Mouse (Mus musculus) cerebellum, adult 11-12 months (tissue): ENCODE measurements around the gene Engase.
A peak's percentile ranks its signal among the peaks of the same experiment; 100 is the strongest.

Source experiments
- DNase-seq: peaks from one replicate; pipeline ENCODE4 v3.0.0; 2022

Engase gene

DNA sequence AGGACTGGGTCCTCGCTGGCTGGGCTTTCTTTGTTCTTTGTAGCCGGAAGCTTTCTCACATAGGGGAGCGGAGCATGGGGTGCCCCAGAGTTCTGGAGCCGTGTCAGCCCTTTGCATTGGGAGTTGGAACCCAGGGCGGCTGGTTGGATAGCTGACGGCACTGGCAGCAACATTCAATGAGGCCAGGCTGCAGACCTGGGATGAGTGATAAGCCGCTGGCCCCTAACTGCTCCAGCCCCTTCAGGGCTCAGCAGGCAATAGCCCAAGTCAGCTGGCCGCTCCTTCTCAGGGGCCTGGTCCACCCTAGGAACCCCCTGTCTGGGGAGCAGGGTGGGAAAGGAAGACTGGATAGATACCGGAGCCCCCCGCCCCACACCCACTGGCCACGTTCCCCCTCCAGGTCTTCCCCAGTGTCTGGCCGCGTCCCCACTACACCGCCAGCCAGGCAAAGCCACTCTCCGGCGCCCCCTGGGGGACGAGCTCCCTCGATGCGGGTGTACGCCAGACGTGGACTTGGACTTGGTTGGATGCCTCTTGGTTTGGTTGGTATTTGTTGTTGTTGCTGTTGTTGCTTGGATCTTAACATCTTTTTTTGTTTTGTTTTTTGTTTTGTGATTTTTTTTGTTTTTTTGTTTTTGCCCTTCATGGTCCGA lies 14.1 kb downstream of the Engase start:
- DNase-seq: no peak

- no peak for DNase-seq
Observed at GRCm38 (mm10) chr11:118491230-118491629, 14.6 kb downstream of the Engase start.

GRCm38 (mm10) chr11:118493458-118493857 lies 16.8 kb downstream of the Engase start:
- DNase-seq: no peak

GRCm38 (mm10) chr11:118494001-118494737 lies 17.5 kb downstream of the Engase start:
- DNase-seq: no peak

GRCm38 (mm10) chr11:118495065-118495464 lies 18.4 kb downstream of the Engase start:
- DNase-seq: no peak

DNA sequence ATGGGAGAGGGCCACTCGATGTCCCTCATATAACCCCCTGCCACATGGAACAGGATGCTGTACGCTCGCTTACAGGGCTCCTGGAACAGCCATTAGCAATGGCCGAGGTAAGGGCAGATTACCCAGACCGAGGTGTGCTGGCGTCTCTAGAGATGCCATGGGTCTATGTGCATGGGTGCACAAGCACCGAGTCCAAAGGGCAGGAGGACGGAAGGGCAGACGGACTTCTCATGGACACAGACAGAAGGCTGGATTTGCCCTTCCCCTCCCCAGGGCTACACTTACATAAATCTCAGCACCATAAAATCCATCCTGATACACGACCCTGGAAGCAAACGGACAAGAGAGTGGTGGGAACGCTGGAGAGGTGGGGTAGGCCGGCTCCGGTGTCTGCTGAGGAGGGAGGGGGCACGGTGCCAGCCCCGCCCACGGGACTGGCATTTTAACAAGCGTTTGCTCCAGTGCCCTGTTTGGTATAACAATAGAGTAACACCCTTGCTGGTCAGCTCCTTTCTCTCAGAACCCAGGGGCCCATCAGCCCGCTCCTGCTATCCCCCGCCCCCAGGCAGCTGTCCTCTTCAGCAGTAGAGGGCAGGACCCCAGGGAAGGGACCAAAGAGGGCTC lies 19.5 kb downstream of the Engase start:
- DNase-seq: no peak

DNA sequence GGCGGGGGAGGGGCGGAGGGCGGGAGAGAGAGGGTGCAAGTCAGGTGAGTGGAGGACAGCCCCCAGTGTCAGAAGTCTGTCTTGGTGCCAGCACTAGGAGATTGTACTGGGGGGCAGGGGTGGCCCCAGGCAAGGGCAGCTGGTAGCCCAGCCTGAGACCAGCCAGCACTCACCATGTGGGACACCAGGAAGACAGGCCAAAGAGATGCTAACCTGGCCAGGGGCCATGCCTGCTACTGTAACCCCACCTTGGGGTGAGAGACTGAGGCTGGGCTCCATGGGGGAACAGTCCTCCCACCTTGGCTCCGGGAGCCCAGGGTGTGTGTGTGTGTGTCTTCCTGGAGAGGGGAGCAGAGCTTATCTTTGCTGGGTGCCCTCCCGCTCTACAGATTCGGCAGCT lies 26.4 kb downstream of the Engase start:
- no peak for DNase-seq

DNA sequence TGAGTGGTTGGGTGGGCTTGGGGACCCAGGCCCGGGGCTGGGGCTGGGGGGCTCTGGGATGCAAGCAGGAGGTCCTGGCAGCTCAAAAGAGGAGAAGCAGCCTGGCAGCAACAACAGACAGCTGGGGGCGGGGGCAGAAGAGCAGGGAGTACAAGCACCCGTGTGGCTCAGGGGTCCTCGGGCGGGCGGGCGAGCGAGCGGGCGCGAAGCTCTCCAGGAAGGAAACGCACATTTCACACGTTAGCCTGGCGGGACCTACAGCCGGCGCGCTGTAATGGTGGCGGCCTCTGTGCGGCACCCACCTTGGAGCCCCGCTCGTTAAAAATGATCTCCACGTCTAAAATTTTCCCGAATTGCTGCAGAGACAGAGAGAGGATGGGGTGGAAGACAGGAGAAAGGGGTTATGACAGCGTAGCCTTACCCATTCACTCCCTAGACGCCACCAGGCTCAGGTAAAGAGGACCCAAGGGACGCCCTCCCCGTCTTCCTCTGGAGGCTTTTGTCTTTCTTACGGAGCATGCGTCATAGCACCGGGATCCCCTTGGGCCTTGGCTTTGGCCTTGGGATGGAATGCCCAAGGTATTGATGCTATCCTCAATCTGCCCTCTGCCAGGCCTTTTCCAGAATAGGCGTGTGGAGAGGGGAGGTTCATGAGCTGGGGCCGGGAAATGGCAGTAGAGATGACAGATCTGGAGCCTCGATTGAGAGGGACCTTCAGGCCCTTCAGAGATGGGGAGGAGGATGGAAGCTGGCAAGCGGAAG lies 27.0 kb downstream of the Engase start:
- DNase-seq: no peak

DNA sequence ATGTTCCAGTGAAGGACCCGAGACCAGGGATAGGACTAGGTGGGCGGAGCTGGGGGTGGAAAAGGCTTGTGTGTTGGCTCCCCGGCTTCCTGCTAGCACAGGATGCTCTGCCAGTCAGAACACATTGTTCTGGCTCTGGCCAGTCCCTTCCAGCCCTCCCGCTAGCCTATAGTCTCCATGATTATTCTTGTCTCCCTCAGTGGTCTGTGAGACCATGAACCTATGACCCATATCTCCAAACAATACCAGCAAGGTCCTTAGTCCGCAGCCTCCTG lies 27.5 kb downstream of the Engase start:
- no peak for DNase-seq

- DNase-seq: peak; percentile 71
Observed at GRCm38 (mm10) chr11:118507095-118507494, 30.5 kb downstream of the Engase start.

- DNase-seq: peak; percentile 85
Observed at GRCm38 (mm10) chr11:118507904-118508303, 31.3 kb downstream of the Engase start.

DNA sequence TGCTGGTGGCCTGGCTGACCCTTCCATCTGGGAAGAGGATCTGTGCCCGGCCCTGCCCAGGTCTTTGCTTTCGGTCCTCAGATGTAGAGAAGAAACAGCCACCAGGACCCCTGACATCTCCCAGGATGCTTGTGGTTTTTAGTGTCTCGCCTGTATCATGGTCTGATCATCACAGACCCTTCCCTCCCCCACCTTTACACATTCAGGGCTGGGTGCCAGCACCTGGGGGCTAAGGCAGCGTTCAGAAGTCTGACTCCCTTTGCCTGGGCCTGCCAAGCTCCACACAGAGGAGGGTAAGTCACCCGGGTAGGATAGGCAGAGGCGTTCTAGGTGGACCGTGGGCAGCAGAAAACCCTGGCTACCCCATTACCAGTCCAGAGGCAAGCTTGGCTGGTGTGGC lies 31.7 kb downstream of the Engase start:
- no peak for DNase-seq

DNA sequence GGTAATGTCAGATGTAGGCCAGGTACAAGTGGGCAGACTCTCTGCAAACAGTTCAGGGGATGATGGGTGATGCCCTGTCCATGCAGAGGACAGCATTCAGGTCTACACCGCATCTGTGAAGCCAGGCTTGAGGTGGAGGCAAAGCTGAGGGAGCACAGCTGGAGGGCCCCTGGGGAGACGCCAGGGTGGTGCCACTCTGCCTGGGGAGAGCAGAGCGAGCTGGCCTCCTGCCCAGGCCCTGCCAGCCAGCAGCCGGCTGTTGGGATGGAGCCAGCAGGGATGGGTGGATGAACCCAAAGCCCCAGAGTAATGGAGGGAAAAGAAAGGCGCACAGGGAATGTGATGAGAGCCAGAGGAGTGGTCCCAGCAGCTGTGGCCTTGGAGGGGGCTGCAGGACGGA lies 35.2 kb downstream of the Engase start:
- DNase-seq: peak; percentile 63

GRCm38 (mm10) chr11:118512257-118512910 lies 35.8 kb downstream of the Engase start:
- DNase-seq: no peak

DNA sequence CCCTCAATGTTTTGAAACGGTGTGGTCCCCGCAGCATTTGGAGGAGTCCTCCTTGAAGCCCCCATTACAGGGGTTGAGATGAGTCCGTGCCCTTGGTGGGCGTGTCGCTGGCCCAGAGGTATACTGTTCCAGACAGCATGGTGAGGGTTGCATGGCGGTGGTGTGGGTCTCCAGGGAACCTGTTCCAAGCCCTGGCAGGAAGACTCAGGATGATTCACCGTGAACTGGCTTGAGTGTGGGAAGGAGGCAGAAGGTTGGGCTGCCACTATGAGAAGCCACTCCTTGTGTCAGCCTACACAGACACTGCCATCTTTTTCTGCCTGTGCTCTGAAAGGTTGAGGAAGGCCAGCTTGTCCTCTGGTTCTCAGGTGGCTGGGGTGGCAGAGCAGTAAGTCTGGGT lies 41.3 kb downstream of the Engase start:
- DNase-seq: no peak

DNA sequence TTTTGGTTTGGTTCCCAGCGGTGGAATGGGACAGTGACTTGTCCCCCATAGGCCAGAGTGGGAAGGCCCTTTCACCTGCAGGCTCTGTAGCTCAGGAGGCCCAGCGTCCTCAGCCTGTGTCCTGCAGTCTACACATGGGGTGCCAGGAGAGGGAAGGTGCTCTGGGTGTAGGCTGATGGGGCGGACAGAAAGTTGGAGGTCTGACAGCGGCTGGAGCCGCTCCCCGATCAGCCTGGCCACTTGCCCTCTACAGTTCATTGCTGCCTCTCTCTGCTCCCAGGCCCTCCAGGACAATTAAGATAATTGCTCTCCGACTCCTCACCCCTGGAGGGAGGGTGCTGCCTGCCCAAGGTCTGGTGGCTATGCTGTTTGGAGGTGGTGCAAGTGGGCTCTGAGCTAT lies 42.1 kb downstream of the Engase start:
- DNase-seq: no peak

GRCm38 (mm10) chr11:118520251-118520650 lies 43.6 kb downstream of the Engase start:
- no peak for DNase-seq

- DNase-seq: no peak
Observed at GRCm38 (mm10) chr11:118520932-118521331, 44.3 kb downstream of the Engase start.

GRCm38 (mm10) chr11:118523496-118524145 lies 47.0 kb downstream of the Engase start:
- DNase-seq: peak; percentile 70

- no peak for DNase-seq
Observed at GRCm38 (mm10) chr11:118525059-118525458, 48.4 kb downstream of the Engase start.

DNA sequence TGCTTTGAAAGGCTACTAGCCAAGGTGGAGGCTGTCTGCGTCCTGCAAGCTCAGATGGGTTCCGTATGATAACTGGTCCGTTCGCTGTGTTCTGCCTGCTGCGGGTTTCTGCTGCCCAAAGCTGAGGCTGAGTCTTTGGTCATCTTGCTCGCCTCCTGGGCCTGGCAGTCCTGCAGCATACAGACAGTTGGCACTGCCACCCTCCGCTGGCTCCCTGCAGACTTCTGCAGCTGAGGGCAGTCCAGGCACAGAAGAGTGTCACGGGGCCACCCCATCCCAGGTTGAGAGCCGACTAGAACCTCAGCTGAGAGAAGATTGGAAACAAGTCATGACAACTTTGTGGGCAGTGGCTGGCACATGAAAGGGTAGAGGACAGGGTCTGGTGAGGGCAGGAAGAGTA lies 52.1 kb downstream of the Engase start:
- peak; percentile 66 for DNase-seq

DNA sequence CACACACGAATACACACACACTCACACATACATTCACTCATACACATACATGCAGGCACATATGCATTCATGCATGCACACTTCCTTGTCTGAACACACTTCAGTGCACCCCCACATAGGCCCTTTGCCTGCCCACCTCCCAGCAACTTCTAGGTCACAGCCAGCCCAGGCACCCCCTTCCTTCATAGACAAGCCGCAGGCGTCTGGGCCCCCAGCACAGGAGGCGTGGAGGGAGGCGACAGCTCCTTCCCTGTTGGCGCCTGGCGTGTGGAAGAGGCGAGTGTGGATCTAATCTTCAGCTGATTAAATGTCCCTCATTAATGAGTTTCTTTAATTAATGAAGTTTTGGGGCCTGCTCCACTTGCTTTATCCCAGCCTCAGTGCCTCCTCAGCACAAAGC lies 53.7 kb downstream of the Engase start:
- DNase-seq: no peak
